Mouse (Mus musculus) midbrain, postnatal 0 days (tissue): ENCODE data around the gene Mesp1. TPM values are rescaled to one million over a fixed set of nuclear protein-coding genes. Genes with fewer than 3 reads are reported as not detected.

ENCODE experiments used
- ATAC-seq: fragments of 200-750 bp; cut with Nextera tagmentation; 2 replicates; pipeline ENCODE4 v1.8.0; 2017; ENCODE audit warnings: moderate number of reproducible peaks, mild to moderate bottlenecking, moderate TSS enrichment, moderate library complexity; ENCODE audit not compliant: low FRiP score
- DNase-seq: peaks from one replicate; pipeline ENCODE4 v3.0.0-alpha.2; 2015; ENCODE audit warnings: low spot score
- H3K27ac ChIP-seq: fragments of 300-500 bp; sonication (generic); 2 replicates; pipeline ENCODE4 v1.5.1; 2014; ENCODE audit warnings: low read depth, mild to moderate bottlenecking, low read length, mixed read lengths
- H3K27me3 ChIP-seq: fragments of 300-500 bp; sonication (generic); 2 replicates; pipeline ENCODE4 v1.6.1; 2014; ENCODE audit warnings: low read length, control low read depth, mixed read lengths; ENCODE audit not compliant: insufficient read depth
- H3K36me3 ChIP-seq: fragments of 300-500 bp; sonication (generic); 2 replicates; pipeline ENCODE4 v1.6.1; 2014; ENCODE audit warnings: low read length, control low read depth, mixed read lengths; ENCODE audit not compliant: insufficient read depth
- H3K4me1 ChIP-seq: fragments of 300-500 bp; sonication (generic); 2 replicates; pipeline ENCODE4 v1.6.1; 2014; ENCODE audit warnings: mild to moderate bottlenecking, control low read depth, antibody characterized with exemption, low read length, mixed read lengths; ENCODE audit not compliant: insufficient read depth
- H3K4me2 ChIP-seq: fragments of 300-500 bp; sonication (generic); 2 replicates; pipeline ENCODE4 v1.6.1; 2014; ENCODE audit warnings: low read depth, mild to moderate bottlenecking, low read length, mixed read lengths; ENCODE audit not compliant: poor library complexity, severe bottlenecking
- H3K4me3 ChIP-seq: fragments of 300-500 bp; sonication (generic); 2 replicates; pipeline ENCODE4 v1.5.1; 2014; ENCODE audit warnings: low read depth, mild to moderate bottlenecking, low read length, moderate library complexity
- H3K9ac ChIP-seq: fragments of 300-500 bp; sonication (generic); replicated peaks from 2 replicates; pipeline ENCODE4 v1.6.1; 2014; ENCODE audit warnings: mild to moderate bottlenecking, low read length, moderate library complexity, mixed read lengths; ENCODE audit not compliant: poor library complexity, severe bottlenecking
- H3K9me3 ChIP-seq: fragments of 300-500 bp; sonication (generic); 2 replicates; pipeline ENCODE4 v1.6.1; 2016; ENCODE audit warnings: low read length, control low read depth
- CTCF ChIP-seq: IDR thresholded peaks from 2 replicates; pipeline ENCODE4 v1.5.1; 2016; ENCODE audit warnings: antibody characterized with exemption, mild to moderate bottlenecking
- WGBS: fragments of 180-500 bp; shearing (Covaris S2); extraction: QIAGEN DNeasy Blood & Tissue Kit; methylation state at CpG from one replicate; pipeline ENCODE4 v1.1.7; 2014; 5-methylcytosine and 5-hydroxymethylcytosine counted together
- polyA plus RNA-seq: library from polyadenylated mRNA; unstranded; fragments of >200 nt; fragmentation: Nextera tagmentation; extraction: Ambion mirVana; gene quantifications from 2 replicates; pipeline ENCODE4 v1.2.1, GENCODE M21; 2015
- total RNA-seq: library from RNA; depleted of rRNA; stranded (reverse); fragments of >200 nt; gene quantifications from 2 replicates; pipeline ENCODE4 v1.2.3, GENCODE M21; 2014; rRNA removed

Gene Mesp1
- total RNA-seq (0.27 TPM in 1 of 2 replicates, not detected in the other), polyA plus RNA-seq (0.69 and 0.86 TPM in 2 replicates)

DNA sequence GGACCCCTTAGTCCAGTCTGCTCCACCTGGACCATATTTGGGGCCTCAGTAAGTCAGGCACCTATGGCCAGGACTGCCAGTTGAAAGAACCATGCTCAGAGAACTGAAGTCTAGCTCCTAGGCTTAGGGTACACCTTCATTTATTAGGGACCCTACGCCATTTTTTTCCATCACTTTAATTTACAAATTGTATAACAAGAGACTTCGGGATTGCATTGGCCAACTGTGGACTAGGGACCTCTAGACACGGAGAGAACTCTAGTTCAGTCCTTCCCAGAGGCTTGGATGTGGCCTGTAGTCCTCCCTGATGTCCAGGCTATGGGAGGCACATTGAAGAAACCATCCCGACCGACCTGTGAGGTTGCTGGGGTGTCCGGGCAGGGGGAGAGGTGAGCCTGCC is at the start of gene Mesp1:
Mesp1 (minus strand) TSS at position 101 of the 400 bp plus-strand sequence.
- ATAC-seq (no peak), DNase-seq (no peak)
- H3K36me3 ChIP-seq, result no peaks in the 10 kb centered on the region
- peak within 1 kb of the TSS; percentile 57 for H3K9ac ChIP-seq
- 75% methylated on average over 6 of the region's 6 CpGs for WGBS
- H3K4me2 ChIP-seq, result peak within 1 kb of the TSS; percentile 72
- H3K4me3 ChIP-seq, result peak within 1 kb of the TSS; percentile 44
- H3K4me1 ChIP-seq, result 0 out of 2 replicates have a peak, but pooled peaks cover 3% of the 10 kb centered on the region
- TF ChIP-seq CTCF, result no peak
- no peak within 1 kb of the TSS for H3K27ac ChIP-seq
- no peaks in the 10 kb centered on the region for H3K9me3 ChIP-seq
- peaks cover 27% of the 10 kb centered on the region for H3K27me3 ChIP-seq

DNA sequence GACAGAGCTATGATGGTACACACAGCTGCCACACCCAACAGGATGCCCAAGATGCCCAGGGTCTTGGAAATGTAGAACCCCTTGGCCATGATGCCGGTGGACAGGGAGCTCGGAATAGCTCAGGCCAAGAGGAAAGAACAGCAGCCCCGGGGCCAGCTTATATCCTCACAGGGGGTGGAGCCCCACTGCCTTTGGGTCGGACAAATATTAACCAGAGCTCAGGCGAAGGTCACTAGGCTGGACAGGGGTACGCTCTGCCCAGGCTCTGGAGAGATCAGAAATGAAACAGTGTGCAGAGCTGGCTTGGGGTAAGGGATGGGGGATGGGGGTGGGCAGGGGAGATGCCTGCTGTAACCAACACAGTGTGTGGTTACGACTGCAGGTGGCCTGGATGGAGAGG is 48.6 kb upstream of the Mesp1 start:
- Histone ChIP-seq H3K36me3 (no peaks in the 10 kb centered on the region), H3K4me2 (no peak overlapping the region), H3K9me3 (no peaks in the 10 kb centered on the region), H3K9ac (no peak overlapping the region), H3K4me1 (no peaks in the 10 kb centered on the region), H3K4me3 (no peak overlapping the region), H3K27me3 (peaks cover 5% of the 10 kb centered on the region; the same call in 1 of the 2 replicates), H3K27ac (no peak overlapping the region)
- DNase-seq (no peak), ATAC-seq (no peak)
- TF ChIP-seq CTCF, result no peak
- 72% methylated on average over 7 of the region's 7 CpGs for WGBS

DNA sequence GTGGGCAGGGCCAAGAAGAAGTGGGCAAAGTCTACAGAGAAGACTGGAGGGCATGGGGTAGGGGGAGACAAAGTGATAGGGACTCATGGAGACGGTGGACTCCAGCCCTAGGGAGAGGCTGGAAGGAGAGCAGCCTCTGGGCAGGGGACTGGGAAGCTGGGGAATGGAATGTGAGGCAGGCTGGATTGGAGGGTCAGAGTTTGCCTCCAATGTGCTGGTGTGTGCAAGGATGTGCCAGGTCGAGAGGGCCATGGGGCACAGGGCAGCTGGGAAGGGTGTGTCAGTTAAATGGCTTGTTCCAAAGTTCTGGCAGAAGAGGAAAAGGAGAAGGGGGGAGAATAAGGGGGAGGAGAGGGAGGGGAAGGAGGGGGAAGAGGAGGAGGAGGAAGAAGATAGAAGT is 43.7 kb upstream of the Mesp1 start:
- no peak overlapping the region for H3K27ac ChIP-seq
- H3K27me3 ChIP-seq, result no peaks in the 10 kb centered on the region
- no peak for ATAC-seq
- H3K4me1 ChIP-seq, result no peaks in the 10 kb centered on the region
- H3K4me3 ChIP-seq, result no peak overlapping the region
- no peak overlapping the region for H3K4me2 ChIP-seq
- H3K9ac ChIP-seq, result no peak overlapping the region
- 71% methylated on average over 2 of the region's 2 CpGs for WGBS
- H3K36me3 ChIP-seq, result no peaks in the 10 kb centered on the region
- no peak for TF ChIP-seq CTCF
- no peaks in the 10 kb centered on the region for H3K9me3 ChIP-seq
- no peak for DNase-seq

DNA sequence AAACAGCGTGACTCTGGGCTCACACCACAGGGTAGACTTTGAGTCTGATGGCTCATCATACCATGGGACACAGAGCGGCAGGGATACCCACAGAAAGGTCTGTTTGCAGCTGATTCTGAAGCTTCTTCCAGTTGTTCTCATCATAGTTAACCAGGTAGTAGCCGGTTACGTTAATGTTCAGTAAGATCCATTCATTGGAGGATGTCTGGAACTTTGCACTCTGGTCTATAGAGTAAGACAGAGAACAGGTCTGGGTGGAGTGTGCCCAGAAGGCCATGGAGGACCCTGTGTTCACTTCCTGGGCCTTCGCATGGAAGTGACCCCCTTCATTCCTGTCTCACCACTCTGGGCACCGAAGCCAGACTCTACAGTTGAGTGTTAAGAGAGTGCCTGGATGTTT is 41.6 kb upstream of the Mesp1 start:
- H3K4me3 ChIP-seq, result no peak overlapping the region

DNA sequence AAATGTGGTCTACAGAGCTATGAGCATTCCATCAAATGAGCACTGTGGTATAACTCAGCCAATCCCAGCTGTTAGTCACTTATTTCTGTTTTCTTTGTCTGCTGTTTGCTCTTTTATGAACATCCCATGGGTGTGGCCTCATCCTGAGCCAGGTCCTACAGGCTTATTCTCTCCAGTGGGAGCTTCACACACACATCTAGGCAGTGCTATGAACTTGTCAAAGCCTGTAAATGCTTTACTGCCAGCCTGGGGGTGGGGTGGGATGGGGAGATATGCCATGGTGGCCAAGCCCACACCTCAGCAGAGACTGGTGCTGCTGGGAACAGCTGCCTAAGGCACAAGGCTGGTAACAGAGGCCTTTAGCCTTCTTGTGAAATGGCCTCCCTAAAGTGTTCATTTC is 39.4 kb upstream of the Mesp1 start:
- TF ChIP-seq CTCF, result no peak
- H3K36me3 ChIP-seq, result no peaks in the 10 kb centered on the region
- DNase-seq, result no peak
- H3K27me3 ChIP-seq, result no peaks in the 10 kb centered on the region
- no peaks in the 10 kb centered on the region for H3K9me3 ChIP-seq
- H3K4me3 ChIP-seq, result no peak overlapping the region
- H3K4me1 ChIP-seq, result no peaks in the 10 kb centered on the region
- H3K4me2 ChIP-seq, result no peak overlapping the region
- no peak for ATAC-seq
- H3K9ac ChIP-seq, result no peak overlapping the region
- no peak overlapping the region for H3K27ac ChIP-seq

More for the DNA sequence above, 41.6 kb upstream of the Mesp1 start:
- H3K9me3 ChIP-seq, result no peaks in the 10 kb centered on the region
- H3K9ac ChIP-seq, result no peak overlapping the region
- no peaks in the 10 kb centered on the region for H3K4me1 ChIP-seq
- no peaks in the 10 kb centered on the region for H3K27me3 ChIP-seq
- WGBS, result 94% methylated on average over 6 of the region's 6 CpGs
- H3K36me3 ChIP-seq, result no peaks in the 10 kb centered on the region
- H3K27ac ChIP-seq, result no peak overlapping the region
- ATAC-seq, result no peak
- no peak for DNase-seq
- no peak for TF ChIP-seq CTCF
- no peak overlapping the region for H3K4me2 ChIP-seq

DNA sequence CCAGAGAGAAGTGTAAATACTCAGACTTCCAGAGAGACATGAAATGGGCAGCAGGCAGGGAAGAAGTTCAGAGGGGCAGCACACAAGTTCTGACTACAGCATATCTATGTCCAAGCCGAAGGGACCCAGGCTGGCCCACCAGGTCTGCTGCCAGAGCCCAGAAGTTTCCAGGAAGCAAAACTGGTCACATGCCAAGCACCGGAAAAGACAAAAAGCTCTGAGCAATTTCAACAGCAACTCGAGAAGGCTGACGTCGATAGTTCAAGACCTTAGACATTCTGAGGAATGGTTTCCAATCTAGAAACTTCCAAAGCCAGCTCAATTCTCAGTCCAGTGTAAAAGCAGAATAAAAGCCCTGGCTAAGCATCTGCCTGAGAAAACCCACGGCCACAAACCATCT is 38.0 kb upstream of the Mesp1 start:
- DNase-seq (no peak), ATAC-seq (no peak)

More for the DNA sequence above, 38.0 kb upstream of the Mesp1 start:
- no peak for TF ChIP-seq CTCF
- H3K27me3 ChIP-seq, result no peaks in the 10 kb centered on the region
- H3K9me3 ChIP-seq, result no peaks in the 10 kb centered on the region
- no peaks in the 10 kb centered on the region for H3K36me3 ChIP-seq
- no peak overlapping the region for H3K27ac ChIP-seq
- WGBS, result 70% methylated on average over 6 of the region's 6 CpGs
- H3K4me3 ChIP-seq, result no peak overlapping the region
- H3K4me2 ChIP-seq, result no peak overlapping the region
- no peak overlapping the region for H3K9ac ChIP-seq
- no peaks in the 10 kb centered on the region for H3K4me1 ChIP-seq
